Mouse (Mus musculus) MEL (cell line): Measurements from ENCODE around the gene Abtb1. TPM values are rescaled to one million over a fixed set of nuclear protein-coding genes. Genes with fewer than 3 reads are reported as not detected.
A peak's percentile ranks its signal among the peaks of the same experiment; 100 is the strongest.

ENCODE experiments used
- DNase-seq: peaks from one replicate; pipeline ENCODE4 v3.0.0; 2011; ENCODE audit warnings: low read depth, low spot score
- H3K27ac ChIP-seq: 2 replicates; pipeline ENCODE4 v1.5.1; 2012; ENCODE audit warnings: low read depth, mild to moderate bottlenecking, control low read depth, low read length, moderate library complexity; ENCODE audit not compliant: control insufficient read depth
- H3K27me3 ChIP-seq, 2 experiments: fragments of 150-350 bp in 1 of 2; sonication (generic) in 1 of 2; 2 replicates each; pipeline ENCODE4 v1.6.1; 2012; ENCODE audit warnings: low read length in 2 of 2, mild to moderate bottlenecking in 2 of 2, improper control_type of control experiment in 1 of 2, moderate library complexity in 1 of 2; ENCODE audit not compliant: insufficient read depth in 2 of 2, control insufficient read depth in 1 of 2
- H3K36me3 ChIP-seq, 2 experiments: 2 replicates each; pipeline ENCODE4 v1.6.1; 2012 to 2014; ENCODE audit warnings: low read length in 2 of 2, improper control_type of control experiment in 1 of 2, inconsistent platforms in 1 of 2, mild to moderate bottlenecking in 1 of 2; ENCODE audit not compliant: insufficient read depth in 2 of 2, control insufficient read depth in 1 of 2
- H3K4me1 ChIP-seq, 2 experiments: fragments of 150-350 bp in 1 of 2; sonication (generic) in 1 of 2; 2 replicates each; pipeline ENCODE4 v1.6.1; 2012; ENCODE audit warnings: low read length in 2 of 2, improper control_type of control experiment in 1 of 2, mild to moderate bottlenecking in 1 of 2; ENCODE audit not compliant: insufficient read depth in 2 of 2, control insufficient read depth in 1 of 2
- H3K4me3 ChIP-seq, 2 experiments: fragments of 150-350 bp in 1 of 2; sonication (generic) in 1 of 2; 2 replicates each; pipeline ENCODE4 v1.5.1; 2012; ENCODE audit warnings: low read depth in 2 of 2, low read length in 2 of 2, mild to moderate bottlenecking in 2 of 2, moderate library complexity in 2 of 2, control low read depth in 1 of 2, improper control_type of control experiment in 1 of 2; ENCODE audit not compliant: control insufficient read depth in 1 of 2, insufficient read depth in 1 of 2
- H3K79me2 ChIP-seq: 2 replicates; pipeline ENCODE4 v1.6.1; 2012; ENCODE audit warnings: mild to moderate bottlenecking, low read length, moderate library complexity; ENCODE audit not compliant: control insufficient read depth, poor library complexity, insufficient read depth
- H3K9ac ChIP-seq: 2 replicates; pipeline ENCODE4 v1.6.1; 2012; ENCODE audit warnings: low read depth, mild to moderate bottlenecking, control low read depth, low read length, moderate library complexity; ENCODE audit not compliant: control insufficient read depth, poor library complexity, severe bottlenecking
- H3K9me3 ChIP-seq: fragments of 150-350 bp; sonication (generic); replicated peaks from 2 replicates; pipeline ENCODE4 v1.6.1; 2012; ENCODE audit warnings: mild to moderate bottlenecking, low read length, improper control_type of control experiment, moderate library complexity; ENCODE audit not compliant: insufficient read depth
- CHD2 ChIP-seq: IDR thresholded peaks from 2 replicates; pipeline ENCODE4 v1.6.1; 2011; ENCODE audit warnings: low read length, improper control_type of control experiment
- CTCF ChIP-seq, 3 experiments: IDR thresholded peaks in 2 of 3; conservative IDR thresholded peaks in 1 of 3; 2 replicates each; pipeline ENCODE4 v1.5.1; 2011 to 2012; ENCODE audit warnings: low read length in 3 of 3, low read depth in 2 of 3, mild to moderate bottlenecking in 2 of 3, improper control_type of control experiment in 1 of 3, inconsistent platforms in 1 of 3, mixed read lengths in 1 of 3, moderate library complexity in 1 of 3; ENCODE audit not compliant: control insufficient read depth in 1 of 3, insufficient read depth in 1 of 3, poor library complexity in 1 of 3, severe bottlenecking in 1 of 3
- E2F4 ChIP-seq: IDR thresholded peaks from 2 replicates; pipeline ENCODE4 v1.6.1; 2011; ENCODE audit warnings: low read depth, low read length, improper control_type of control experiment, borderline replicate concordance
- ELF1 ChIP-seq: IDR thresholded peaks from 2 replicates; pipeline ENCODE4 v1.6.1; 2014; ENCODE audit warnings: low read depth, mild to moderate bottlenecking, inconsistent platforms, low read length, improper control_type of control experiment, moderate library complexity
- HCFC1 ChIP-seq: IDR thresholded peaks from 2 replicates; pipeline ENCODE4 v1.6.1; 2012; ENCODE audit warnings: low read depth, mild to moderate bottlenecking, inconsistent platforms, low read length, improper control_type of control experiment, moderate library complexity
- JUND ChIP-seq: IDR thresholded peaks from 2 replicates; pipeline ENCODE4 v1.6.1; 2011; ENCODE audit warnings: low read depth, mild to moderate bottlenecking, improper control_type of control experiment, low read length
- MAFK ChIP-seq: IDR thresholded peaks from 2 replicates; pipeline ENCODE4 v1.6.1; 2011; ENCODE audit warnings: low read depth, mild to moderate bottlenecking, low read length, improper control_type of control experiment, borderline replicate concordance
- MAX ChIP-seq: IDR thresholded peaks from 2 replicates; pipeline ENCODE4 v1.6.1; 2011; ENCODE audit warnings: low read length, improper control_type of control experiment
- MAZ ChIP-seq: IDR thresholded peaks from 2 replicates; pipeline ENCODE4 v1.6.1; 2012; ENCODE audit warnings: low read depth, mild to moderate bottlenecking, inconsistent platforms, low read length, improper control_type of control experiment
- MEF2A ChIP-seq: IDR thresholded peaks from 2 replicates; pipeline ENCODE4 v1.6.1; 2014; ENCODE audit warnings: low read depth, mild to moderate bottlenecking, inconsistent platforms, low read length, improper control_type of control experiment; ENCODE audit not compliant: poor library complexity, insufficient replicate concordance, severe bottlenecking; ENCODE audit errors: extremely low read depth
- MYB ChIP-seq: IDR thresholded peaks from 2 replicates; pipeline ENCODE4 v1.6.1; 2011; ENCODE audit warnings: mild to moderate bottlenecking, low read depth, low read length, improper control_type of control experiment
- NRF1 ChIP-seq: IDR thresholded peaks from 2 replicates; pipeline ENCODE4 v1.6.1; 2014; ENCODE audit warnings: low read depth, mild to moderate bottlenecking, inconsistent platforms, low read length, improper control_type of control experiment, moderate library complexity; ENCODE audit not compliant: poor library complexity, insufficient read depth, severe bottlenecking
- POLR2A ChIP-seq, 2 experiments: IDR thresholded peaks; 2 replicates each; pipeline ENCODE4 v1.6.1; 2011 to 2012; ENCODE audit warnings: low read length in 2 of 2, mild to moderate bottlenecking in 2 of 2, control low read depth in 1 of 2, improper control_type of control experiment in 1 of 2, low read depth in 1 of 2, moderate library complexity in 1 of 2; ENCODE audit not compliant: control insufficient read depth in 1 of 2, insufficient read depth in 1 of 2, poor library complexity in 1 of 2
- POLR2AphosphoS2 ChIP-seq: IDR thresholded peaks from 2 replicates; pipeline ENCODE4 v1.6.1; 2011; ENCODE audit warnings: low read length, improper control_type of control experiment
- RAD21 ChIP-seq: IDR thresholded peaks from 2 replicates; pipeline ENCODE4 v1.6.1; 2011; ENCODE audit warnings: mild to moderate bottlenecking, low read depth, low read length, improper control_type of control experiment
- SMC3 ChIP-seq: IDR thresholded peaks from 2 replicates; pipeline ENCODE4 v1.6.1; 2011; ENCODE audit warnings: low read depth, low read length, improper control_type of control experiment
- TCF12 ChIP-seq: IDR thresholded peaks from 2 replicates; pipeline ENCODE4 v1.6.1; 2014; ENCODE audit warnings: low read depth, mild to moderate bottlenecking, inconsistent platforms, low read length, improper control_type of control experiment, moderate library complexity
- UBTF ChIP-seq: IDR thresholded peaks from 2 replicates; pipeline ENCODE4 v1.6.1; 2012; ENCODE audit warnings: low read depth, mild to moderate bottlenecking, inconsistent platforms, low read length, improper control_type of control experiment, moderate library complexity, borderline replicate concordance; ENCODE audit not compliant: insufficient read depth
- USF2 ChIP-seq, 2 experiments: IDR thresholded peaks; 2 replicates each; pipeline ENCODE4 v1.6.1; 2011 to 2012; ENCODE audit warnings: improper control_type of control experiment in 2 of 2, low read length in 2 of 2, borderline replicate concordance in 1 of 2, inconsistent platforms in 1 of 2, low read depth in 1 of 2, mild to moderate bottlenecking in 1 of 2; ENCODE audit not compliant: insufficient read depth in 1 of 2
- ZKSCAN1 ChIP-seq: IDR thresholded peaks from 2 replicates; pipeline ENCODE4 v1.6.1; 2012; ENCODE audit warnings: low read depth, mild to moderate bottlenecking, inconsistent platforms, low read length, improper control_type of control experiment, moderate library complexity
- ZMIZ1 ChIP-seq: IDR thresholded peaks from 2 replicates; pipeline ENCODE4 v1.6.1; 2012; ENCODE audit warnings: low read depth, mild to moderate bottlenecking, inconsistent platforms, low read length, improper control_type of control experiment, moderate library complexity
- polyA plus RNA-seq, 2 experiments: library from polyadenylated mRNA; stranded (reverse) in 1 of 2; unstranded in 1 of 2; fragments of >175 nt in 1 of 2; fragments of >200 nt in 1 of 2; gene quantifications; 2 replicates each; pipeline versions ENCODE4 v1.2.1 to v1.2.4; 2012; ENCODE audit warnings: low replicate concordance in 2 of 2, low read depth in 1 of 2; ENCODE audit not compliant: insufficient read length in 2 of 2, insufficient read depth in 1 of 2, missing spikeins in 1 of 2
- total RNA-seq: library from RNA; depleted of rRNA; stranded (reverse); fragments of 300-350 nt; gene quantifications from 2 replicates; pipeline ENCODE4 v1.2.3, GENCODE M21; 2012

Abtb1 gene
- total and polyA plus RNA-seq, 3 experiments, result 7.4 to 16.9 TPM; not detected in 1

DNA sequence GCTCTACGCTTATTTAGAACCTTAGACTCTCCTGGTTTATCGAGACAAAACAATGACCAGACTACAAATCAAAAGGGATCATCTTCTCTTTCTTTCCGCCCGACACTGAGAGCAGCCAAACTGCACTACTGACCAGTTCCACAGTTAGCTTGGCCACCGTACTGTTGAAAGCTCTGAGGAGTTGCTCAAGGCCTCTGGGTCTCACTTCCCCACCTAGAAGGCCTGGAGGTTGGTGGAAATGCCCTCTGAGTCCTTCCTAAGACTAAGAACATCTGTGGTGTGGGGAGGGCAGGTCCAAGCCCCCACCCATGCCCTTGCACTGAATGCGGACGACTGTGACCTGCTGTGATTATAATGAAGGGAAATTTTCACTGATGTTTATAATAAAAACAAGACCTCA is 23.9 kb upstream of the Abtb1 start:
- Histone ChIP-seq H3K27me3 (peaks cover 3 to 5% of the 10 kb centered on the region in 2 experiments; a peak in 3 of 4 replicates), H3K4me3 (no peak overlapping the region), H3K9ac (no peak overlapping the region), H3K36me3 (no peaks in the 10 kb centered on the region), H3K4me1 (no peaks in the 10 kb centered on the region), H3K9me3 (no peaks in the 10 kb centered on the region), H3K79me2 (no peaks in the 10 kb centered on the region), H3K27ac (no peak overlapping the region)
- no peak for DNase-seq
- TF ChIP-seq ZKSCAN1, result no peak
- TF ChIP-seq POLR2A (IDR thresholded peaks at IDR 0.05; ENCODE audit: control insufficient read depth in 1 of 2, insufficient read depth in 1 of 2, low read depth in 1 of 2, low read length in 2 of 2, poor library complexity in 1 of 2), result no peak
- TF ChIP-seq MEF2A, result no peak
- TF ChIP-seq MAZ, result no peak
- TF ChIP-seq MAX, result no peak
- TF ChIP-seq HCFC1, result no peak
- TF ChIP-seq MAFK, result no peak
- no peak for TF ChIP-seq NRF1
- no peak for TF ChIP-seq JUND
- TF ChIP-seq CTCF (IDR thresholded peaks at IDR 0.05 in 2 of 3, conservative IDR thresholded peaks at IDR 0.05 in 1 of 3; ENCODE audit: control insufficient read depth in 1 of 3, insufficient read depth in 1 of 3, low read depth in 2 of 3, low read length in 3 of 3, poor library complexity in 1 of 3, severe bottlenecking in 1 of 3), result no peak
- no peak for TF ChIP-seq UBTF
- TF ChIP-seq ELF1, result no peak
- TF ChIP-seq USF2 (IDR thresholded peaks at IDR 0.05; ENCODE audit: borderline replicate concordance in 1 of 2, insufficient read depth in 1 of 2, low read depth in 1 of 2, low read length in 2 of 2), result no peak
- TF ChIP-seq TCF12, result no peak
- TF ChIP-seq CHD2, result no peak
- TF ChIP-seq E2F4, result no peak
- no peak for TF ChIP-seq MYB

- H3K4me1 ChIP-seq, result no peaks in the 10 kb centered on the region
- H3K27me3 ChIP-seq, result peaks cover 5 to 19% of the 10 kb centered on the region in 2 experiments
- TF ChIP-seq CTCF (IDR thresholded peaks at IDR 0.05 in 2 of 3, conservative IDR thresholded peaks at IDR 0.05 in 1 of 3; ENCODE audit: control insufficient read depth in 1 of 3, insufficient read depth in 1 of 3, low read depth in 2 of 3, low read length in 3 of 3, poor library complexity in 1 of 3, severe bottlenecking in 1 of 3) (peak; percentile 50 to 99 (median 67)), JUND (peak; percentile 87), E2F4 (no peak), RAD21 (peak; percentile 38), SMC3 (peak; percentile 71), ZMIZ1 (no peak), POLR2AphosphoS2 (no peak)
- no peaks in the 10 kb centered on the region for H3K9me3 ChIP-seq
- DNase-seq, result peak; percentile 83
- no peaks in the 10 kb centered on the region for H3K79me2 ChIP-seq
- no peak overlapping the region for H3K9ac ChIP-seq
- H3K4me3 ChIP-seq, result no peak overlapping the region
- H3K27ac ChIP-seq, result no peak overlapping the region
- no peaks in the 10 kb centered on the region for H3K36me3 ChIP-seq
Observed at GRCm38 (mm10) chr6:88860914-88861313, 19.1 kb upstream of the Abtb1 start.
